Mouse (Mus musculus) heart, adult 2 months (tissue): ENCODE data around the gene Slc7a11. TPM values are rescaled to one million over a fixed set of nuclear protein-coding genes. Genes with fewer than 3 reads are reported as not detected.

ENCODE experiments used
- DNase-seq, 2 experiments: peaks; one replicate each; pipeline ENCODE4 v3.0.0; 2021
- H3K27ac ChIP-seq: fragments of 200-600 bp; 2 replicates; pipeline ENCODE4 v1.8.1; 2022
- H3K27me3 ChIP-seq: fragments of 200-500 bp; 2 replicates; pipeline ENCODE4 v1.6.1; 2012; ENCODE audit warnings: mild to moderate bottlenecking, low read length, inconsistent platforms, mixed read lengths; ENCODE audit not compliant: control insufficient read depth, insufficient read depth
- H3K36me3 ChIP-seq: fragments of 200-500 bp; 2 replicates; pipeline ENCODE4 v1.6.1; 2012; ENCODE audit warnings: low read length, inconsistent platforms; ENCODE audit not compliant: control insufficient read depth, insufficient read depth
- H3K4me1 ChIP-seq: fragments of 200-500 bp; 2 replicates; pipeline ENCODE4 v1.6.1; 2011; ENCODE audit warnings: low read length; ENCODE audit not compliant: control insufficient read depth, insufficient read depth
- H3K4me3 ChIP-seq: fragments of 200-600 bp; 2 replicates; pipeline ENCODE4 v1.8.1; 2022
- H3K79me2 ChIP-seq: fragments of 200-500 bp; replicated peaks from 2 replicates; pipeline ENCODE4 v1.6.1; 2012; ENCODE audit warnings: mild to moderate bottlenecking, inconsistent platforms, low read length, moderate library complexity, mixed read lengths; ENCODE audit not compliant: control insufficient read depth, insufficient read depth
- H3K9ac ChIP-seq: fragments of 200-500 bp; 2 replicates; pipeline ENCODE4 v1.6.1; 2012; ENCODE audit warnings: low read depth, mild to moderate bottlenecking, control low read depth, inconsistent platforms, low read length, mixed read lengths
- CTCF ChIP-seq: fragments of 200-600 bp; IDR thresholded peaks from 2 replicates; pipeline ENCODE4 v1.8.1; 2022; ENCODE audit warnings: antibody characterized with exemption, mild to moderate bottlenecking, moderate library complexity
- EP300 ChIP-seq: fragments of 200-500 bp; IDR thresholded peaks from 2 replicates; pipeline ENCODE4 v1.6.1; 2011; ENCODE audit warnings: low read depth, low read length, control low read depth; ENCODE audit not compliant: insufficient read depth
- POLR2A ChIP-seq: fragments of 200-500 bp; IDR thresholded peaks from 2 replicates; pipeline ENCODE4 v1.6.1; 2011; ENCODE audit warnings: mild to moderate bottlenecking, low read depth, low read length, control low read depth; ENCODE audit not compliant: insufficient read depth
- WGBS: fragments of 180-500 bp; shearing (Covaris S2); methylation state at CpG from one replicate; pipeline ENCODE4 v1.1.7; 2018; 5-methylcytosine and 5-hydroxymethylcytosine counted together
- intact Hi-C: fragments of 180-260 bp; cut with DNase I; formaldehyde crosslinking; loops from one replicate; pipeline ENCODE4 v1.15.1; 2025
- polyA plus RNA-seq: library from polyadenylated mRNA; depleted of rRNA; stranded (reverse); fragments of >200 nt; gene quantifications from 2 replicates; pipeline ENCODE4 v1.2.3, GENCODE M21; 2012
- total RNA-seq, 2 experiments: library from RNA; stranded (reverse); gene quantifications; 2 replicates each; pipeline ENCODE4 v1.2.3; 2021

The Slc7a11 gene
- total and polyA plus RNA-seq, 3 experiments = 0.02 to 0.20 TPM; not detected in 1

- intact Hi-C loops = loop anchor here (2.0 to 10.0 kb wide), 2 partner anchors 77 to 783 kb away; no protein-coding TSS in a partner anchor
- TF ChIP-seq EP300 = 0 out of 2 replicates have a peak, but pooled peaks have one; percentile 33
- no peak for TF ChIP-seq POLR2A
- TF ChIP-seq CTCF = peak; percentile 90
- DNase-seq = peak; percentile 61 to 78
- H3K79me2 ChIP-seq = no peaks in the 10 kb centered on the region
- no peaks in the 10 kb centered on the region for H3K36me3 ChIP-seq
- 13% methylated on average over 10 of the region's 10 CpGs for WGBS
- peaks cover 2% of the 10 kb centered on the region for H3K4me1 ChIP-seq
- peak overlapping the region; percentile 53 for H3K4me3 ChIP-seq
- no peak overlapping the region for H3K9ac ChIP-seq
- H3K27me3 ChIP-seq = no peaks in the 10 kb centered on the region
- H3K27ac ChIP-seq = no peak overlapping the region
Measured at GRCm38 (mm10) chr3:50381160-50381860, 62.1 kb downstream of the Slc7a11 start.

GRCm38 (mm10) chr3:50379942-50380341, 63.5 kb downstream of the Slc7a11 start:
- Histone ChIP-seq H3K4me1 (peaks cover 2% of the 10 kb centered on the region), H3K79me2 (no peaks in the 10 kb centered on the region), H3K36me3 (no peaks in the 10 kb centered on the region), H3K9ac (no peak overlapping the region), H3K27me3 (no peaks in the 10 kb centered on the region), H3K4me3 (no peak overlapping the region), H3K27ac (no peak overlapping the region)
- TF ChIP-seq CTCF (no peak), POLR2A (no peak), EP300 (no peak)
- DNase-seq = no peak
- intact Hi-C loops = loop anchor here (2.0 to 10.0 kb wide), 2 partner anchors 75 to 785 kb away; no protein-coding TSS in a partner anchor
- WGBS = 57% methylated on average over 8 of the region's 8 CpGs

- Histone ChIP-seq H3K4me3 (no peak overlapping the region), H3K9ac (no peak overlapping the region), H3K27me3 (no peaks in the 10 kb centered on the region), H3K79me2 (no peaks in the 10 kb centered on the region), H3K4me1 (no peaks in the 10 kb centered on the region), H3K36me3 (no peaks in the 10 kb centered on the region), H3K27ac (no peak overlapping the region)
- TF ChIP-seq CTCF = no peak
- TF ChIP-seq POLR2A = no peak
- no peak for TF ChIP-seq EP300
- intact Hi-C loops = no loop called here
- DNase-seq = no peak
Measured at GRCm38 (mm10) chr3:50375477-50375876, 67.9 kb downstream of the Slc7a11 start.

GRCm38 (mm10) chr3:50369791-50370190, 73.6 kb downstream of the Slc7a11 start:
- TF ChIP-seq POLR2A (no peak), EP300 (no peak)
- H3K27me3 ChIP-seq = no peaks in the 10 kb centered on the region
- no peak for DNase-seq
- intact Hi-C loops = no loop called here
- 68% methylated on average over 6 of the region's 6 CpGs for WGBS
- H3K9ac ChIP-seq = no peak overlapping the region
- no peaks in the 10 kb centered on the region for H3K79me2 ChIP-seq
- no peak overlapping the region for H3K4me3 ChIP-seq
- no peak overlapping the region for H3K27ac ChIP-seq
- H3K36me3 ChIP-seq = no peaks in the 10 kb centered on the region
- H3K4me1 ChIP-seq = no peaks in the 10 kb centered on the region

GRCm38 (mm10) chr3:50367175-50367574, 76.2 kb downstream of the Slc7a11 start:
- Histone ChIP-seq H3K27ac (no peak overlapping the region), H3K79me2 (no peaks in the 10 kb centered on the region), H3K36me3 (no peaks in the 10 kb centered on the region), H3K4me3 (no peak overlapping the region), H3K27me3 (no peaks in the 10 kb centered on the region), H3K9ac (no peak overlapping the region), H3K4me1 (no peaks in the 10 kb centered on the region)
- DNase-seq = no peak
- intact Hi-C loops = no loop called here
- no peak for TF ChIP-seq CTCF
- TF ChIP-seq POLR2A = no peak
- no peak for TF ChIP-seq EP300
- WGBS = 67% methylated on average over 3 of the region's 3 CpGs

GRCm38 (mm10) chr3:50363659-50364058, 79.8 kb downstream of the Slc7a11 start:
- no peak overlapping the region for H3K4me3 ChIP-seq
- WGBS = 80% methylated on average over 3 of the region's 3 CpGs
- intact Hi-C loops = no loop called here
- H3K27me3 ChIP-seq = no peaks in the 10 kb centered on the region
- no peak overlapping the region for H3K27ac ChIP-seq
- no peak overlapping the region for H3K9ac ChIP-seq
- TF ChIP-seq EP300 (no peak), POLR2A (no peak), CTCF (no peak)
- H3K36me3 ChIP-seq = no peaks in the 10 kb centered on the region
- no peak for DNase-seq
- H3K79me2 ChIP-seq = no peaks in the 10 kb centered on the region
- H3K4me1 ChIP-seq = no peaks in the 10 kb centered on the region
